Mouse (Mus musculus): Measurements from ENCODE around the gene Gpr142.

The Gpr142 gene

GRCm38 (mm10) chr11:114798624-114799023 lies at the start of gene Gpr142:
Gpr142 (plus strand) TSS chr11:114798924.
- in situ Hi-C loops (cut with MboI, MseI): no loop called here

- in situ Hi-C loops (cut with MboI, MseI): loop anchor here in 1 of 2 experiments (10.0 kb wide), 1 partner anchor 1620 kb away; no protein-coding TSS in a partner anchor
Observed at GRCm38 (mm10) chr11:114764820-114765818, 33.6 kb upstream of the Gpr142 start, which contains the start of gene Kif19a. Kif19a (plus strand) TSS chr11:114765388.

GRCm38 (mm10) chr11:114769911-114770310 lies 28.8 kb upstream of the Gpr142 start:
- in situ Hi-C loops (cut with MboI, MseI): loop anchor here in 1 of 2 experiments (10.0 kb wide), 1 partner anchor 1625 kb away; no protein-coding TSS in a partner anchor

- in situ Hi-C loops (cut with MboI, MseI): no loop called here
Observed at GRCm38 (mm10) chr11:114771896-114772295, 26.8 kb upstream of the Gpr142 start.

- in situ Hi-C loops (cut with MboI, MseI): no loop called here
Observed at GRCm38 (mm10) chr11:114780076-114780475, 18.6 kb upstream of the Gpr142 start.

GRCm38 (mm10) chr11:114785892-114786291 lies 12.8 kb upstream of the Gpr142 start:
- in situ Hi-C loops (cut with MboI, MseI): no loop called here

GRCm38 (mm10) chr11:114786326-114786725 lies 12.4 kb upstream of the Gpr142 start:
- in situ Hi-C loops (cut with MboI, MseI): no loop called here

- in situ Hi-C loops (cut with MboI, MseI): no loop called here
Observed at GRCm38 (mm10) chr11:114787611-114788010, 11.1 kb upstream of the Gpr142 start.

- in situ Hi-C loops (cut with MboI, MseI): no loop called here
Observed at GRCm38 (mm10) chr11:114789061-114789714, 9.5 kb upstream of the Gpr142 start.

GRCm38 (mm10) chr11:114789716-114790115 lies 9.0 kb upstream of the Gpr142 start:
- in situ Hi-C loops (cut with MboI, MseI): no loop called here

- in situ Hi-C loops (cut with MboI, MseI): no loop called here
Observed at GRCm38 (mm10) chr11:114790171-114790570, 8.6 kb upstream of the Gpr142 start.

- in situ Hi-C loops (cut with MboI, MseI): no loop called here
Observed at GRCm38 (mm10) chr11:114790841-114791240, 7.9 kb upstream of the Gpr142 start.

- in situ Hi-C loops (cut with MboI, MseI): no loop called here
Observed at GRCm38 (mm10) chr11:114791351-114791889, 7.3 kb upstream of the Gpr142 start.

GRCm38 (mm10) chr11:114791891-114792411 lies 6.8 kb upstream of the Gpr142 start:
- in situ Hi-C loops (cut with MboI, MseI): no loop called here

- in situ Hi-C loops (cut with MboI, MseI): no loop called here
Observed at GRCm38 (mm10) chr11:114792931-114793494, 5.7 kb upstream of the Gpr142 start.

- in situ Hi-C loops (cut with MboI, MseI): no loop called here
Observed at GRCm38 (mm10) chr11:114793868-114794545, 4.7 kb upstream of the Gpr142 start.

- in situ Hi-C loops (cut with MboI, MseI): no loop called here
Observed at GRCm38 (mm10) chr11:114794691-114795090, 4.0 kb upstream of the Gpr142 start.

GRCm38 (mm10) chr11:114795231-114795746 lies 3.4 kb upstream of the Gpr142 start:
- in situ Hi-C loops (cut with MboI, MseI): no loop called here

- in situ Hi-C loops (cut with MboI, MseI): no loop called here
Observed at GRCm38 (mm10) chr11:114795848-114796322, 2.8 kb upstream of the Gpr142 start, which contains the start of gene Btbd17. Btbd17 (minus strand) TSS chr11:114795945.

- in situ Hi-C loops (cut with MboI, MseI): no loop called here
Observed at GRCm38 (mm10) chr11:114797176-114797575, 1.5 kb upstream of the Gpr142 start.

Measured in T-helper 17 cell (primary cell).